Mouse (Mus musculus) induced T-regulatory cell, adult 2 months (primary cell): ENCODE results near the gene Ankrd23.

Experiments used
- DNase-seq: peaks from one replicate; pipeline ENCODE4 v3.0.0-alpha.2; 2012; ENCODE audit warnings: low read depth

Ankrd23 gene

GRCm38 (mm10) chr1:36545382-36545781 is 8.7 kb upstream of the Ankrd23 start:
- peak; percentile 39 for DNase-seq

GRCm38 (mm10) chr1:36542925-36543324 is 6.2 kb upstream of the Ankrd23 start:
- DNase-seq = no peak

- no peak for DNase-seq
Observed at GRCm38 (mm10) chr1:36541844-36542243, 5.2 kb upstream of the Ankrd23 start.

- no peak for DNase-seq
Observed at GRCm38 (mm10) chr1:36540807-36541206, 4.1 kb upstream of the Ankrd23 start.

GRCm38 (mm10) chr1:36540132-36540531 is 3.4 kb upstream of the Ankrd23 start:
- no peak for DNase-seq

- no peak for DNase-seq
Observed at GRCm38 (mm10) chr1:36539186-36539585, 2.5 kb upstream of the Ankrd23 start, which contains the start of gene Gm42417. Gene Gm42417, minus strand, starts transcription at chr1:36539429.

GRCm38 (mm10) chr1:36538727-36539126 is 2.0 kb upstream of the Ankrd23 start:
- DNase-seq = no peak

GRCm38 (mm10) chr1:36536397-36536728 is 320 bp downstream of the Ankrd23 start:
- DNase-seq = no peak

- no peak for DNase-seq
Observed at GRCm38 (mm10) chr1:36535477-36536396, 946 bp downstream of the Ankrd23 start.

- DNase-seq = peak; percentile 15
Observed at GRCm38 (mm10) chr1:36534595-36535058, 2.1 kb downstream of the Ankrd23 start.

GRCm38 (mm10) chr1:36533546-36533945 is 3.1 kb downstream of the Ankrd23 start:
- no peak for DNase-seq

GRCm38 (mm10) chr1:36531461-36531860 is 5.2 kb downstream of the Ankrd23 start:
- no peak for DNase-seq

- no peak for DNase-seq
Observed at GRCm38 (mm10) chr1:36530962-36531361, 5.7 kb downstream of the Ankrd23 start.

- DNase-seq = no peak
Observed at GRCm38 (mm10) chr1:36530485-36530884, 6.2 kb downstream of the Ankrd23 start.

GRCm38 (mm10) chr1:36529875-36530274 is 6.8 kb downstream of the Ankrd23 start:
- no peak for DNase-seq

- no peak for DNase-seq
Observed at GRCm38 (mm10) chr1:36529274-36529673, 7.4 kb downstream of the Ankrd23 start.

GRCm38 (mm10) chr1:36528351-36528750 is 8.3 kb downstream of the Ankrd23 start:
- DNase-seq = no peak

- DNase-seq = no peak
Observed at GRCm38 (mm10) chr1:36526903-36527302, 9.8 kb downstream of the Ankrd23 start.

GRCm38 (mm10) chr1:36525774-36526173 is 10.9 kb downstream of the Ankrd23 start:
- DNase-seq = no peak

GRCm38 (mm10) chr1:36524058-36524457 is 12.6 kb downstream of the Ankrd23 start:
- DNase-seq = no peak

- DNase-seq = no peak
Observed at GRCm38 (mm10) chr1:36523332-36524013, 13.2 kb downstream of the Ankrd23 start.

GRCm38 (mm10) chr1:36522210-36522609 is 14.5 kb downstream of the Ankrd23 start:
- no peak for DNase-seq

- DNase-seq = no peak
Observed at GRCm38 (mm10) chr1:36519626-36520025, 17.1 kb downstream of the Ankrd23 start.
